Mouse (Mus musculus) urinary bladder, postnatal 25 days (tissue): ENCODE measurements around the gene Traf6.
"Not testable (repeated sequence)": the region's sequence is repeated elsewhere in the genome, so short reads cannot be mapped to it uniquely, and the experiment has no call there.

Experiments used
- DNase-seq: peaks from one replicate; pipeline ENCODE4 v3.0.0; 2022; ENCODE audit warnings: low spot score

The Traf6 gene

DNA sequence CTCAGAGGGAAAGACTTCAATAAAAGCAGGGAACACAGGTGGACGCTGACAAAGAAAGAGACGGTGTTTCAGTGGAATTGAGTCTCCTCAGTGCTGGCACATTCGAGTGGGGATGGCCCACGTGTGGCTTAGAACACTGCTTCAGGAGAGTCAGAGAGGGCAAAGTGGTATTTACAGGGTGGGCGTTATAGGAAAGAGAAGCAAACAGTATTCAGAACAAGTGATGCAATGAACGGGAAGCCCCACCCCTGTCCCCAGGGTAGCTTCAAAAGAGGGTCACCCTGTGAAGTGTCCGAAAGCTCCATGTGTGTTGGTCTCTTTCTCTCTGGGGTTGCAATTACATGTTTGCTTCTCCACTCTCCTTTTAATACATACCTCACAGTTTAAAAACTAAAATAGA lies 17.4 kb downstream of the Traf6 start:
- no peak for DNase-seq

DNA sequence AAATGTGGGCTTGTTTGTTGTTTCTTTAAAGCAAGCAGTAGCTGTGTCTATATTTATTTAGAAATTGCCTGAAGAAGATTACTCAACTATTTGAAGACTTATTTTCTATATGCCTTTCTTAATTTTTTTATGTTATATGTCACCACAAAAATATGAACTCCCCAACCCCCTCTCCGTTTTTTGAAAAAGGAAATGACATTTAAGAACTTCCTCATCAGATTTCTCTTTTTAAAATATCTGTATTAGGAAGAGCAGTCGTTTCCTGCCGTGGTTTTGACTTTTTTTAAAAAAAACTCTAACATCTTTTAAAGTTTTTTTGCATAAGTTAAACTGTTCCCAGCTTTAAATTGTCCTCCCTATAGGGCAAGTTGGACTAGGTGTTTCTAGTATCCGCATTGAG lies 21.1 kb downstream of the Traf6 start:
- DNase-seq = no peak

DNA sequence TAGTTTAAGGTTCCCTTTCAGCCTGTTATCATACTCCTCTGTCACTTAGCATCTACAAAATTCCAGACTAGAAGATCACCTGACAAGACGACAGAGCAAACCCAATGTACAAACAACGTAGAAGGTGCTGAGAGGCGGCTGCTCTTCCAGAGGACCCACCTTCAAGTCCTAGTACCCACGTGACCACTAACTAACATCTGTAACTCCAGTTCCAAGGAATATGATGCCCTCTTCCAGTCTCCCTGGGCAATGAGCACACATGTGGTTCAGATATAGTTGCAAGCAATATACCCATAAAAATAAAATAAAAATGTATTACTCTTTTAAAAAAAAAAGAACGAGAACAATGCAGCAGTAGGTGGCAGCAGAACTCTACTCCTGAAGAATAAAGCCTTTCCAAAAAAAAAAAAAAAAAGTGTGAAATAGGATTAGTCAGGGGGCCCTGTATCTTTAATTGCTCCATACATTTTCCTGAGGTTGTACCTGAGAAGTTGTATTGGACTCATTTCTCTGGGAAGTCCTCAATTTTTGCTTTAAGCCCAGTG lies 27.8 kb downstream of the Traf6 start:
- no peak for DNase-seq

DNA sequence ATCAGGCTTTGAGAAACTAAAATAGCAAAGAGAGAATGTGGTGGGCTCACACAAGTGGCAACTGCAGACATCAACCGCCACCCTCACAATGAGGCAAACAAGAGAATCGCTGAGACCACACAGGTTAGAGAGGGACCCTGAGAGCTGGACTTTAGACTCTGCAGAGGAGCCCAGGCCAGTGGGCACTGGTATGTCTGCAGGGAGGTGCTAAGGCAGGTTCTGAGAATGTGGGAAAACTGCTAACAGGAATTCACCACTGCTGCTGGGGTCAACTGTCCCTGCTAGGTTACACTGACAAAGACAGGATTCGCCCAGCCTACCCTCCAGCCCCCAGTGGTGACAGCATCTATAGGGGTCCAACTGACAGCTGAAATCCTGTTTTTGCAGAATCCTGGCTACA lies 33.4 kb downstream of the Traf6 start:
- DNase-seq = no peak

DNA sequence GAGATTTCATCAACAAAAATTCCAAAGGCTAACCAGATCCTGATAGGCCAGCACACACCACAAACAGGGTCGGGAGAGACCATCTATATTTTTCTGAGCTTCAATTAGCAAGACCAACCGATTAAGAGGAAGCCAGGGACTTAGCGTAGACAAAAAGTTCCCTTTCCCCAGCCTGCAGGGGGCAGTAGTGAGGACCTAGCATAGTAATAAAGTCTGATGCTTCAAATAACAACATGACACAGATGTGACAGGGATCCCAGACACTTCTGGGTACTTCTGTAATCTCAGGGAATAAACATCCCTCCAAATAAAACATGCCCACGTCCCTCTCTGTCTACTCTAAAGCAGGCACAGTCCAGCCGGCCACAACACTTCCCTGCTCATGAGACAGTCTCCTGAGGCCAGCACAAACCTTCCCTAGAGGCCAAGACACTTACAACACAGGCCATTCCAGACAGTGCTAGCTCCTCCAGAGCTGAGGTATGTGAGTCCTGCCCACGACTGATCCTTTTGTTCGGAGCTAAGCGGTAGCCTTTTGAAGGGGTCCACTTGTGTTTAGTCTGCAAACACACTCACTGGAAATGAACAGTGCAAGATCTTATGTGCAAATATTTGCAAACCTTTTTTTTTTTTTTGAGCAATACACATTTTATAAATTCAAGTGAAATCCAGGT lies 37.6 kb downstream of the Traf6 start:
- peak; percentile 59 for DNase-seq

DNA sequence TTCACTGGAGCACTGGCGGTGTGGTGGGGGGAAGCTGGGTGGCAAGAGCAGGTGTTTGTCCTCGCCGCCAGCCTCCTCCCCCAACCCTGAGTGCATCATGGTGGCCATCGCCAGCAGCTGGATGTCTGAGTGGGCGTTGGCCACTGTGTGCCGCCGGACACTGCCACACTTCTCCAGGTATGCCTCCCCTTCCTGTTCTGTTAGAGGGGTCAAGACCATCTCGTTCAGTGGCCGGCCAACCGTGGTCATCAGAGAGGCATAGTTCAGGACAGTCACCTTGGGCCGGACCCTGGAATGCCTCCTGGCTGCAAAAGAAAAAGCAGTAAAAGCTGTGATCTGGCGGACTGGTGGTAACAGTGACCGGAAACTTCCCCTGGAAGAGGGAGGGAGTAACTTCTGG lies 38.9 kb downstream of the Traf6 start:
- no peak for DNase-seq

DNA sequence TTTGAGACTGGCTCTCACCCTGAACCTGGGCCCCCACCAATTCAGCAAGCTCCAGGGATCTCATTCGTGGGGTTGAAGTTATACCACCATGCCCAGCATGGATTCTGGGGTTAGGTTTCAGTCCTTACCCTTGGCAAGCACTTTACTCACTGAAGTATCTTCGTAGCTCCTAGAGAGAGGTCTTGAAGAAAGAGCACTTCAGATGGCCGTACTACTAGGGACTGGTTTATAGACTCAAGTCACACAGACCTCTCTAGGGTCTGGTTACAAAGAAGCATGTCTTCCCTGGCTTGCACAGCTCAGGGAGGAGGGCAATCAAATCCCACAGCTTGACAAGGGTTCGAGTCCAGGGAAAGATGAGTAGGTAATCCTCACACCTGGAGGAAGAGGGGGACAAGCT lies 43.6 kb downstream of the Traf6 start:
- DNase-seq = no peak

DNA sequence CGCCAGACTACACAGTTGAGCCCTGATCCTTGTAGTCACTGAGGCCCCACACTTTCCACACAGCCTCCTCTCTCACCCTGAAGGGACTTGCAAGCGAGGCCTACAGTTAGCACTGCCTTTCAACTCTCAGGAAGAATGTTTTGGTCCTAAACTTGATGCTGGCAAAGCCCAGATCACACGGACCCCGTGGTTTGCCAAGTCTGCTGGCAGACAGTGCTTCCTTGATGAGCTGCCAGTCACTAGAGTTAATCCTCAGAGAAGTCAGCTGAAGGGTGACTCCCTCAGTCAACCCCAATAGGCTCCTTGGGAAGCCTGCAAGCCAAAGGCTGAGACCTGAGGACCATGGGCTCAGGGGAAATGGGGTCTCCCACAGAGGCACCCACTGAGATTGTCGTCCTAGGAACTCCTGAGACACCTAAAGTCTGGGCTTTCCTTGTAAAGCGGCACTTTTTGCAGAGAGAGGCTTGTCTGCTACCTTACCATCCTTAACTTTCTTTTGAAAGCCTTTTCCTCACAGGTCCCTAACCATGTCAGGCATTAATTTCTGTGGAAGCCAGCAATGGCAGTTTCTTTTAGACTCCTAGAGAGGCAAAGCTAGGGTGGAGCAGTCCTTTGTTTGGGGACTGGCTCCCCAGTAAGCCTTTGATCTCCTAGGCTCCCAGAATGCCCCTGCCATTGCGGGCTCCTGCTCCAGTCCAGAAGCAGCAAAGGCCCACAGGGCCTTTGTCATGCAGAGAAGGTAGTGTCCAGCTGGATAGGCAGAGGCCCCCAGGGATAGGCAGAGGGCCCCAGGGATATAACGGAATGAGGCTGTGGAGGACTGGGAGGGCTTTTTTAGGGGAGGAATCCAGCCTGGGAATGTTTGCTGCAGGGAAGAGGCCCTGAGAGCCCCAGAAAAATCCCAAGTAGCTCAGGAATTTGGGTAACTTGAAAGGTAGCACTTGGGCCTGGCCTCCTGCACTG lies 44.4 kb downstream of the Traf6 start:
- no peak for DNase-seq

DNA sequence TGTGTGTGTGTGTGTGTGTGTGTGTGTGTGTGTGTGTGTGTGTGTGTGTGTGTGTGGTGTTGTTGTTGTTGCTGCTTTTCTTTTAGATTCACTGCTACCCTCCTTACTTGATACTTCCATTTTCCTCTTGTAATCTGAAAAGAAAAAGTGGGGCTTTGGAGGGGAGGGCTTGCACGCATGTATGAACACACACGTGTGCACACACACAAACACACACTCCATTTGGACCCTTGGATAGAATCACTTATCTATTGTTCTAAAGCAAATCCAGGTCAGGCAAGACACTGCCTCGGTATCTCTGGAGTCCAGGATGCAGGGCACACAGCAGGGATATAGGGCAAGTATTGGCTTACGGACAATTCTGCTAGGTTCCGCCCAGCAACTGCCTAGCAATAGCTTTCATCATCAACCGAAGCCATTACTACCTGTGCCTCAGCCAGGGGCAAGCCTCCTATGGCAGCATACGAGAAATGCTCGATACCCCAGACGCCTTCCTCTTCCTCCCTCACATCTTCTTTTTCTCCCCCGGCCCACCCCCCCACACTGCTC lies 45.2 kb downstream of the Traf6 start:
- DNase-seq = no peak

DNA sequence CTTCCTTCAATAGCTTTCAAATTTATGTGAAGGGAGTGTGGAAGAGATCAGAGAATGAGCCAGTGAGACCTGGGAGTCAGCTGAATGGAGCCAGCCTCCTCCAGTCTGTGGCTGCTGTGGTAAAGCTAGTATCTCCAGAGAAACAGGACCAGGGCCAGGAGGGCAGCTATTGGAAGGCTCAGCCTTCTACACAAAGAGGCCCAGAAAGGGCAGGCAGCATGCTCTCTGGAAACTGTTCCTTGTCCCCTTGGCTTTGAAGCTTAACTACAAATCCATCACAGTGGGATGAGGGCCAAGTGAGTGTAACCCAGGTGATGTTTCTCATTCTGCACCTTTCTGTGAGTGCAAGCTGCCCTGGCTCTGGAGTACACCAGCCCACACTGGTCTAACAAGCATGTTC lies 49.6 kb downstream of the Traf6 start:
- DNase-seq = no peak

DNA sequence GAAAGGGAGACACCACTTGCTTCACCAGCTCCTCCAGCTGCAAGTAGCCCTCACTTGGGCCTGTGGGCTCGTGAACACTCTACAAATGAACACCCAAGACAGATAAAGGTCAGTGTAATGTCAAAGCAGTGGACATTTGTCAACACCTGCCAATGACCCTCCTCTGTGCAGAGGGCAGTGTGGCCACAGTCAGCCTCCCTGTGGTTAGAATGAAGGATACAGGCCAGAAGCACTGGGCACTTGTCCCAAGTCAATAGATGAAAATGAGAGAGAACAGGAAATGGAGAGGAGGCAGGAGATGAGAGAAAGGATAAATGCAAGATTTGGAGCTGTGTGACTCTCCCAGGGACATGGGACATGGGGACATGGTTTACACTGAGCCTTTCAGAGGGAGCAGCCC lies 51.2 kb downstream of the Traf6 start:
- DNase-seq = no peak

DNA sequence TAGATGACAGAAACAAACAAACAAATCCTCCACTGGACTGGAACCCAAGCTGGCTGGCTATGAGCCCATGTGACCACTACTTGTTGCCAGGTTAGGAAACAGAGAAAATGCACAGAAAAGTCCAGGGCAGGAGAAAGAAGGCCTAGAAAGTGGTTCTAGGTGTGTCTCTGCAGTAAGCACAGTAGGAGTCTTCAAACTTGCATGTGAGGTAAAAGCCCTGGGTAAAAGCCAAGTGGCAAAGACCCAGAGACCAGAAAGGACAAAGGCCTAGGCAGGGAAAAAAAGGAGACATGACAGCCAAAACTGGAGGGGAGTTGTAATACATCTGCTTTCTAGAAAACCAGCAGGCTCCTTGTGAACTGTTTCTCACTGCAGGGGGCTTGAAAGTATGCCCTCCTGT lies 52.7 kb downstream of the Traf6 start:
- no peak for DNase-seq

DNA sequence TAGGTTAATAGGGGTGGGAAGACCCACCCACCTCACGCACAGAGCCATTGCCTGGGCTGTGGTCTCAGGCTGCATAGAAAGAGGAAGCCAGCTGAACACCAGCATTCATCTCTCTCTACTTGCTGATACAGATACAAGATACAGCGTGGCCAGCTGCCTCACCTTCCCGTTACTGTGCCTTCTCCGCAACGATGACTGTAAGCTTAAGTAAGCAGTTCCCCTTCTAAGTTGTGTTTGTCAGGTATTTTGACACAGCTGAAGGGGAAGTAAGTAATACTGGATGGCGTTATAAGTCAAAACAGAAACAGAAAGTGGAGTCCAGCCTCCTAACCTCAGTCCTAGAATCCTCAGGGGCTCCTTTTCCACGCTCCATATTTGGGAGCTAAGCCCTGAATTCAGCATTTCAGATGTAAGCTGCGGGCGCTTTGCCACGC lies 54.6 kb downstream of the Traf6 start:
- no peak for DNase-seq

DNA sequence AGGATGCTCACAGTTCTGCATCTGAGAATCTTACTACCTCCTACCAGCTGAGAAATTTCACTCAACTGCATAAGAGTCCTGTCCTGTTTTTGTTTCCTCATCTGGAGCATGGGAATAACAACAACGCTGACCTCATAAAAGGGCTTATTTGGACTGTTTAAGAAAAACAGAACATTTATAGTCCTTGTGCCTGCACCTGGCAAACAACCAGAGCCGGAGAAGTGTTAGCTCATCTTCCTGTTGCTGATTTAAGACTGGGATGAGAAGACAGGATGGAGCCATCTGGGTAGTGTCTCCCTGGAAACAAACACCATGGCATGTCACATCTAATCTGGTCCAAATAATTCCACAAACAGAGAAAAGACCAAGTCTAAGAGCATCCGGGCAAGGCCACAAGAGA lies 55.3 kb downstream of the Traf6 start:
- no peak for DNase-seq

DNA sequence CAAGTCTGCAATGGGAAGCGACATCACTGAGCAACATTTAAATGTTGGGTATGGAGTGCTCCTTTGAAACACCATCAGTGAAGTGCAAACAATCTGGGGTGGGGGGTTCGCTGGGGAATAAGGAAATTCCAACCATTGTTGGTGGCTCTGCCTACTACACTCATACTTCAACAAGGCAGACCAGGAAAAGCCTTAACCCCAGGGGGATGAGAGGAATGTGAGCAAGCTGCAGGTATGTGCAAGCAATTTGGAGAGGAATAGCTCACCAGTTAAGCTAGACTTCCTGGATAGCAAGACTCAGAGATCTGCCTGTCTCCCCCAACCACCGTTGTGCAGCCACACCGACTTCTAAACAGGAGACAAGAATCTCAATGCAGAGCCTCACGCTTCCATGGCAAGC lies 61.7 kb downstream of the Traf6 start:
- no peak for DNase-seq

DNA sequence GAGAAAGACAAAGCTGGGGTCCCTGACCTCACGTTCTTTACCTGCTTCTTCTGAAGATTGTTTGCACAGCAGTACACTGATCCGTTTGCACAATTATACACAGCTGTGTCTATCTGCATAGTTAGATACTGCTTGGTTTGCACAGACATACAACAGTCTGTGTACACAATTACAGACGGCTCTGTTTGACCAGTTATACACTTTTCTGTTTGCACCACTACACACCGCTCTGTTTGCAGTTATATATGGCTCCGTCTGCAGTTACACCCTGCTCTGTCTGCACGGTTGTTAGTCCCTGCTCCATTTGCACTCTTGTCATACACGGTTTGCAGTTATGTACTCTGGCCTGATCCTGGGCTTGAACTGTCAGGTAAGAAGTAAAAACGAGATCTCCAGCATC lies 63.4 kb downstream of the Traf6 start:
- DNase-seq = no peak

DNA sequence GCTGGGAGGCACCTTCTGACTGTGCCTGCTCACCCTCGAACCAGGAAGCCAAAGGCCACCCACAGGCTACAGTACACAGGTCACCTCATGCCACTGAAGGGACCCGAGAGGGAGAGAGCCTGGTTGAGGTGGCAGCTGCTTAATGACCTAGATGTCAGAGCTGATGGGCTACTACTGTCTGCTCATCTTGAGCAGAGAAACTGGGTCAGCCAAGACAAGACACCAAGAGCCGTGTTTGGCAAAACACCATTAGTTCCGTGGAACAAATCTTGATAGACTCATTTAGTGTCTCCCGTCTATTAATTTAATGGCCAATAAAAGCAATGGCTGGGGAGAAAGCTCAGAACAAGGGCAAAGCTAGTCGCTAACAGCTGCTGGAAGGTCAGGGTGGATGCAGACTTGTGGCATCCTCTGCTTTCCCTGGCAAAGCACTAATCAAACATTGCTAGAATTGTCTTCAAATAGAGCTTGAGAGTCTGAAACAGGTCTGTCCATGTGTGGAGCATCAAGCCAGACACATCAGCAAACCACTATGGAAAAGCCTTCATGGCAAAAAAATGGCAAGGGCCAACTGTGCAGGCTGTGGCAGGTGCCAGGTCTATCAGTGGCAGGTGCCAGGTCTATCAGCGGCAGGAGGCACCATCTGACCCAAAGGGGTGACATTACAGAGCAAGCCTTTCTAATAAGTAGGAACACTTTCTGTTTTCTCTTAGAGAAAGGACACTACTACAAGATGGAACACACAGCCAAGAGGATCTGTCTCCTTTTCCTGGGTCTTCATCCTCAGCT lies 64.0 kb downstream of the Traf6 start:
- DNase-seq = no peak

DNA sequence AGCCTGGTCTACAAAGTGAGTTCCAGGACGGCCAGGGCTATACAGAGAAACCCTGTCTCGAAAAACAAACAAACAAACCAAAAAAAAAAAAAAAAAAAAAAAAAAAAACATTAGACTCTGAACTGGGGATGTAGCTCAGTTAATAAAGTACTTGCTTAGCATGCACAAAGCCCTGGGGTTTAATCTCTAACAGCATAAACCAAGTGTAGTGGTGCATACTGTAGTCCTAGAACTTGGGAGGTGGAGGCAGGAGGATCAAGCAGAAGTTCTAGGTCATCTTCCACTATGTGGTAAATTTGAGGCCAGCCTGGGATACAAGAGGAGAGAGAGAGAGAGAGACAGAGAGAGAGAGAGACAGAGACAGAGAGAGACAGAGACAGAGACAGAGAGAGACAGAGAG lies 67.4 kb downstream of the Traf6 start:
- not testable (repeated sequence) for DNase-seq

DNA sequence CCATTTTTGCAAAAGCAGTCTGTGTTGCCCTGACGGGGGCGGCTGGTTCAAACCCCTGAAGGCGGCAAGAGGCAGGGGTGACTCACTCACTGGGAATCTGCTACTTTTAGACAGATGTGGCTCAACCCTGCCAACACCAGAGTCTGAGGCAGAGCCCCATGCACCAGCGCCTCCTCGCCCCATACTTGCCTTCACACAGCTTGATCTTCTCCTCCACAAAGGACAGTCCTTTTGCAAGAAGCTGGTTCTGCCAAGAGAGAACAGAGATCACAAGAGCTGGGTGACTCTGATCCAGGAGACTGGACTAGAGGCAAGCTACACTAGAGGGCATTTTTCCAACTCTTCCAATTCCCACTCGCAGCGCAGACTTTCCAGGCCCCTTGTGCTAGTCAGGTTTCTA lies 68.3 kb downstream of the Traf6 start:
- DNase-seq = no peak
